Mouse (Mus musculus) retina, postnatal 1 day (tissue): ENCODE measurements around the gene Gm9508.
"Not testable (repeated sequence)": the region's sequence is repeated elsewhere in the genome, so short reads cannot be mapped to it uniquely, and the experiment has no call there.

Experiments used
- DNase-seq: peaks from one replicate; pipeline ENCODE4 v3.0.0-alpha.2; 2012

Gm9508 gene

GRCm38 (mm10) chr10:77697133-77697532 is at the start of gene Gm9508:
Gene Gm9508, minus strand, starts transcription at chr10:77697233.
- no peak for DNase-seq

- DNase-seq = peak; percentile 46
These were observed 45.1 kb upstream of the Gm9508 start, which contains the start of gene Gm18596 for GRCm38 (mm10) chr10:77741924-77742688. Gene Gm18596, minus strand, starts transcription at chr10:77742638.

- no peak for DNase-seq
These were observed 41.9 kb upstream of the Gm9508 start for GRCm38 (mm10) chr10:77738929-77739328.

GRCm38 (mm10) chr10:77735928-77736327 is 38.9 kb upstream of the Gm9508 start:
- DNase-seq = no peak

- peak; percentile 20 for DNase-seq
These were observed 32.2 kb upstream of the Gm9508 start for GRCm38 (mm10) chr10:77729241-77729640.

GRCm38 (mm10) chr10:77728280-77728679 is 31.2 kb upstream of the Gm9508 start:
- no peak for DNase-seq

GRCm38 (mm10) chr10:77726186-77726585 is 29.2 kb upstream of the Gm9508 start, which contains the start of gene Gm10100:
Gene Gm10100, plus strand, starts transcription at chr10:77726486.
- no peak for DNase-seq

- peak; percentile 15 for DNase-seq
These were observed 27.8 kb upstream of the Gm9508 start for GRCm38 (mm10) chr10:77724855-77725254.

GRCm38 (mm10) chr10:77720299-77720698 is 23.3 kb upstream of the Gm9508 start, which contains the start of gene Krtap12-1:
Gene Krtap12-1, plus strand, starts transcription at chr10:77720599.
- DNase-seq = not testable (repeated sequence)

GRCm38 (mm10) chr10:77715507-77715906 is 18.5 kb upstream of the Gm9508 start, which contains the start of gene Gm10142:
Gene Gm10142, plus strand, starts transcription at chr10:77715807.
- no peak for DNase-seq

- peak; percentile 26 for DNase-seq
These were observed 16.7 kb upstream of the Gm9508 start for GRCm38 (mm10) chr10:77713734-77714133.

- not testable (repeated sequence) for DNase-seq
These were observed 14.1 kb upstream of the Gm9508 start, which contains the start of gene Gm10024 for GRCm38 (mm10) chr10:77711157-77711556. Gene Gm10024, plus strand, starts transcription at chr10:77711457.

GRCm38 (mm10) chr10:77709831-77710230 is 12.8 kb upstream of the Gm9508 start:
- no peak for DNase-seq

GRCm38 (mm10) chr10:77706326-77706725 is 9.3 kb upstream of the Gm9508 start, which contains the start of gene Gm10272:
Gene Gm10272, plus strand, starts transcription at chr10:77706626.
- DNase-seq = no peak

GRCm38 (mm10) chr10:77690356-77690807 is 6.7 kb downstream of the Gm9508 start, which contains the start of gene Gm19402:
Gene Gm19402, minus strand, starts transcription at chr10:77690757.
- DNase-seq = peak; percentile 28

- no peak for DNase-seq
These were observed 10.0 kb downstream of the Gm9508 start for GRCm38 (mm10) chr10:77687021-77687420.

GRCm38 (mm10) chr10:77685895-77686664 is 11.0 kb downstream of the Gm9508 start, which contains the start of gene Tspear:
Gene Tspear, plus strand, starts transcription at chr10:77686569.
- DNase-seq = no peak

GRCm38 (mm10) chr10:77684181-77684580 is 12.9 kb downstream of the Gm9508 start:
- DNase-seq = no peak

- no peak for DNase-seq
These were observed 14.0 kb downstream of the Gm9508 start for GRCm38 (mm10) chr10:77682994-77683393.

- peak; percentile 74 for DNase-seq
These were observed 19.5 kb downstream of the Gm9508 start for GRCm38 (mm10) chr10:77677562-77677961.

GRCm38 (mm10) chr10:77673765-77674164 is 23.3 kb downstream of the Gm9508 start:
- DNase-seq = no peak

- no peak for DNase-seq
These were observed 25.5 kb downstream of the Gm9508 start for GRCm38 (mm10) chr10:77671519-77671918.

- no peak for DNase-seq
These were observed 26.3 kb downstream of the Gm9508 start for GRCm38 (mm10) chr10:77670710-77671109.
